Mouse (Mus musculus) liver, embryonic 13.5 days (tissue): ENCODE results near the gene Alg11. TPM values are rescaled to one million over a fixed set of nuclear protein-coding genes. Genes with fewer than 3 reads are reported as not detected.

ENCODE experiments used
- ATAC-seq: fragments of 200-750 bp; cut with Nextera tagmentation; 2 replicates; pipeline ENCODE4 v1.8.0; 2017; ENCODE audit warnings: low read depth, mild to moderate bottlenecking, moderate number of reproducible peaks, moderate library complexity
- DNase-seq: peaks from one replicate; pipeline ENCODE4 v3.0.0; 2022
- H3K27ac ChIP-seq: fragments of 300-500 bp; sonication (generic); 2 replicates; pipeline ENCODE4 v1.5.1; 2015; ENCODE audit warnings: moderate library complexity, mild to moderate bottlenecking, inconsistent platforms
- H3K27me3 ChIP-seq: fragments of 300-500 bp; sonication (generic); 2 replicates; pipeline ENCODE4 v1.6.1; 2015; ENCODE audit warnings: mild to moderate bottlenecking, inconsistent platforms
- H3K36me3 ChIP-seq: fragments of 300-500 bp; sonication (generic); 2 replicates; pipeline ENCODE4 v1.6.1; 2015; ENCODE audit warnings: mild to moderate bottlenecking, inconsistent platforms
- H3K4me1 ChIP-seq: fragments of 300-500 bp; sonication (generic); replicated peaks from 2 replicates; pipeline ENCODE4 v1.6.1; 2015; ENCODE audit warnings: inconsistent platforms
- H3K4me2 ChIP-seq: fragments of 300-500 bp; sonication (generic); 2 replicates; pipeline ENCODE4 v1.6.1; 2015; ENCODE audit warnings: inconsistent platforms, mild to moderate bottlenecking, moderate library complexity
- H3K4me3 ChIP-seq: fragments of 300-500 bp; sonication (generic); replicated peaks from 2 replicates; pipeline ENCODE4 v1.5.1; 2015; ENCODE audit warnings: mild to moderate bottlenecking, inconsistent platforms
- H3K9ac ChIP-seq: fragments of 300-500 bp; sonication (generic); 2 replicates; pipeline ENCODE4 v1.6.1; 2015; ENCODE audit warnings: mild to moderate bottlenecking, inconsistent platforms
- H3K9me3 ChIP-seq: fragments of 300-500 bp; sonication (generic); replicated peaks from 2 replicates; pipeline ENCODE4 v1.6.1; 2016; ENCODE audit warnings: inconsistent platforms
- WGBS: fragments of 180-500 bp; shearing (Covaris S2); methylation state at CpG from one replicate; pipeline ENCODE4 v1.1.7; 2015; ENCODE audit not compliant: insufficient replicate concordance; 5-methylcytosine and 5-hydroxymethylcytosine counted together
- polyA plus RNA-seq: library from polyadenylated mRNA; unstranded; fragments of >200 nt; fragmentation: Nextera tagmentation; extraction: Ambion mirVana; gene quantifications from 2 replicates; pipeline ENCODE4 v1.2.1, GENCODE M21; 2015

The Alg11 gene
- polyA plus RNA-seq, 1 experiment from 2014 or later = 9.9 TPM

DNA sequence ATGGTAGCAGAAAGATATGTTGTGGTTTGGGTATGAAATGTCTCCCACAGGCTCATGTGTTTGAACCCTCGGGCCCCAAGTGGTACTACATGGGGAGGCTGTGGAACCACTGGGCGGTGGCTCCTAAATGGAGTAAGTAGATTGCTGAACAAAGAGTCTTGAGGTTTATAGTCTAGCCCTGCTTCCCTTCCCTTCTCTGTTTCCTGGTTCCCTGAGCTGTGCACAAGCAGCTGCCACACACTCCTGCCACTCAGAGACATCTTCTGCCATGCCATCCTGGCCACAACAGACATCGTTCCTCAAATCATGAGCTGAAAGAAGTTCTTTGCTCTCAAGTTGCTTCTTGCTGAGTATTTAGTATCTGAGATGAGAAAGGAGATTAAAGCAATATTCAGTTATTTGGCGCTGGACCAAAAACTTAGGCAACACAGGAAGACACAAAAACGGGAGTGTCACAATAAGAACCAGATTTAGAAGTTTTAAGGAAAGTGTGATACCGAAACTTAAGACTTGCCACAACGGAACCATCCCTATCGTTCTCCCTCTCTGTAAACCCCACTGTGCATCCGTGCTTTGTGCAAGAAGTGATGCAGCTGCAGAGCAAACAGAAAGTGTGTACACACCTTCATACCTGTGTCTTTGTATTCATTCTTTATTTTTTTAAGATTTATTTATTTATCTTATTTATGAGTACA lies 18.9 kb downstream of the Alg11 start:
- H3K9me3 ChIP-seq = no peaks in the 10 kb centered on the region
- H3K9ac ChIP-seq = no peak overlapping the region

DNA sequence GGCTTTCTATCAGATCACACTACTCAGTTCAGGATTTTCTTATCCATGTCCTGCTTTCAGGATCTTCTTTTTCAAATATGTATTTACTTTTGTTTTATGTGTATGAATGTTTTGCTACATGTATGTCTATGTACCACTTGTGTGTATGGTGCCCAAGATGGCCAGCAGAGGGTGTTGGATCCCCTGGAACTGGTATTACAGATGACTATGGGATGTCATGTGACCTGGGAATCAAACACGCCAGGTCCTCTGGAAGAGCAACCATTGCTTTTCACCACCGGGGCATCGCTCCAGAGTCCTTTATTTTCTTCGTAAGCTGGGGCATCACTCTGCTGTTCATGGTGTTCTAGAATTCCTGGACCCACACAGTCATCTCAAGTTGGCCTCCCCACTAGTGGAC lies 28.7 kb downstream of the Alg11 start:
- ATAC-seq = no peak
- WGBS = 84% methylated on average over 4 of the region's 4 CpGs
- no peak for DNase-seq

More for the DNA sequence above, 18.9 kb downstream of the Alg11 start:
- H3K36me3 ChIP-seq = no peaks in the 10 kb centered on the region
- H3K27ac ChIP-seq = no peak overlapping the region
- H3K4me1 ChIP-seq = peaks cover 4% of the 10 kb centered on the region; the same call in 1 of the 2 replicates
- 65% methylated on average over 9 of the region's 9 CpGs for WGBS
- H3K4me3 ChIP-seq = no peak overlapping the region
- DNase-seq (no peak), ATAC-seq (no peak)
- H3K27me3 ChIP-seq = no peaks in the 10 kb centered on the region
- no peak overlapping the region for H3K4me2 ChIP-seq

DNA sequence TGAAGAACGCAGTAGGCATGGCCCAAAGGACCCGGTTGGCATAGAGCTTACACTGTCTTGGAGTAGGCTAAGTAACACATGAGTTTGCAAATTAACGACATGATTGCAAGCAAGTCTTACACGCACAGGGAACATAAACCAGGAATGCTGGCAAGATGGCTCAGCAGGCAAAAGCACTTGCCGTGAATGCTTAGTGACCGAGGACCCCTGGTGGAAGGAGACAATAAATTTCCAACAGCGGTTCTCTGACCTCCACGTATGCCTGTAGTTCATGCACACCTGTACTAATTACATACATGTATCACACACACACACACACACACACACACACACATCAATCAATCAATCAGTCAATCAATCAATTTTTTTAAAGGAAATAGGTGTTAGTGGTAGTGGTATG lies 31.0 kb downstream of the Alg11 start:
- ATAC-seq (no peak), DNase-seq (no peak)
- H3K27me3 ChIP-seq = no peaks in the 10 kb centered on the region
- no peaks in the 10 kb centered on the region for H3K36me3 ChIP-seq
- no peak overlapping the region for H3K9ac ChIP-seq
- no peaks in the 10 kb centered on the region for H3K9me3 ChIP-seq
- H3K27ac ChIP-seq = no peak overlapping the region
- WGBS = 43% methylated on average over 8 of the region's 8 CpGs
- H3K4me2 ChIP-seq = no peak overlapping the region
- no peak overlapping the region for H3K4me3 ChIP-seq
- H3K4me1 ChIP-seq = no peaks in the 10 kb centered on the region

More for the DNA sequence above, 28.7 kb downstream of the Alg11 start:
- Histone ChIP-seq H3K36me3 (no peaks in the 10 kb centered on the region), H3K9me3 (no peaks in the 10 kb centered on the region), H3K4me2 (no peak overlapping the region), H3K27ac (no peak overlapping the region), H3K4me3 (no peak overlapping the region), H3K27me3 (no peaks in the 10 kb centered on the region), H3K4me1 (no peaks in the 10 kb centered on the region), H3K9ac (no peak overlapping the region)

DNA sequence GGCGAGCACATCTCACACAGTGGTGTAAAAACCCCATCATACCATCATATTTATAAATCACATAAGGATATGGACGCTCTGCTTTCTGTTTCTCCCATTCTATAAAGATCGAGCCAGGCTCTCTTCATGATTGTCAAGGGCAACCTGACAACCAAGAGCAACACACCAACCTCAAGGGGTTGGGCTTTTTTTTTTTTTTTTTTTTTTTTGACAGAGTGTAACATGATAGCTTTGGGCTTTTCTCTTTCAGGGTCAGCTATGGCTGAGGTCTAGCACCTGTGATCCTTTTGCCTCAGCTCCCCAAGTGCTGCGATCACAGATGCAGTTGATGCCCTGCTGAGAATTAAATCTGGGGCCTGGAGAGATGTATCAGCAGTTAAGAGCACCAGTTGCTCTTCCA lies 46.5 kb downstream of the Alg11 start:
- 56% methylated on average over 4 of the region's 4 CpGs for WGBS
- Histone ChIP-seq H3K27me3 (no peaks in the 10 kb centered on the region), H3K36me3 (no peaks in the 10 kb centered on the region), H3K9me3 (no peaks in the 10 kb centered on the region), H3K4me3 (no peak overlapping the region), H3K4me2 (no peak overlapping the region), H3K4me1 (no peaks in the 10 kb centered on the region), H3K27ac (no peak overlapping the region), H3K9ac (no peak overlapping the region)
- no peak for DNase-seq
- ATAC-seq = no peak

Other genes starting within 250 kb of the Alg11 start
- not detected in 2 replicates for gene Defb50, start 237.2 kb upstream of the Alg11 start, polyA plus RNA-seq
- not detected in 2 replicates for gene Defb2, start 220.8 kb upstream of the Alg11 start, polyA plus RNA-seq
- gene Defb10, start 201.8 kb upstream of the Alg11 start, polyA plus RNA-seq = not detected in 2 replicates
- not detected in 2 replicates for gene Defb9, start 175.3 kb upstream of the Alg11 start, polyA plus RNA-seq
- not detected in 2 replicates for gene Defb11, start 154.3 kb upstream of the Alg11 start, polyA plus RNA-seq
- not detected in 2 replicates for gene Defb15, start 128.0 kb upstream of the Alg11 start, polyA plus RNA-seq
- not detected in 2 replicates for gene Defb35, start 122.4 kb upstream of the Alg11 start, polyA plus RNA-seq
- gene Defb13, start 114.0 kb upstream of the Alg11 start, polyA plus RNA-seq = not detected in 2 replicates
- not detected in 2 replicates for gene Fam90a1a, start 102.0 kb upstream of the Alg11 start, polyA plus RNA-seq
- gene Ccdc70, start 90.9 kb upstream of the Alg11 start, polyA plus RNA-seq = not detected in 2 replicates
- gene Atp7b, start 416 bp upstream of the Alg11 start, polyA plus RNA-seq = 10.4 and 13.0 TPM in 2 replicates
- gene Nek5, start 64.3 kb downstream of the Alg11 start, polyA plus RNA-seq = 0.06 TPM in 1 of 2 replicates, not detected in the other
- 1.5 and 1.7 TPM in 2 replicates for gene Nek3, start 105.7 kb downstream of the Alg11 start, polyA plus RNA-seq
- gene Ckap2, start 125.1 kb downstream of the Alg11 start, polyA plus RNA-seq = 22.2 and 28.5 TPM in 2 replicates
- 11.5 and 12.9 TPM in 2 replicates for gene Vps36, start 132.1 kb downstream of the Alg11 start, polyA plus RNA-seq
- 1.5 and 2.3 TPM in 2 replicates for gene Thsd1, start 166.6 kb downstream of the Alg11 start, polyA plus RNA-seq
- gene Tpte, start 222.7 kb downstream of the Alg11 start, polyA plus RNA-seq = not detected in 2 replicates